ENCODE assay signal across 8 mouse cellular contexts in genomic region chr5:125177481-125178134, GRCm38 (mm10). TPM values are rescaled to one million over a fixed set of nuclear protein-coding genes. Genes with fewer than 3 reads are reported as not detected.
DNase-seq lines count a peak whose midpoint lies in the region; ATAC-seq lines count a peak whose summit lies in the region.

No protein-coding gene starts in this region.

- H3K36me3 ChIP-seq in embryonic facial prominence, embryonic 12.5 days: no peaks in the 10 kb centered on the region
- no peaks in the 10 kb centered on the region for H3K36me3 ChIP-seq in limb, embryonic 15.5 days
- no peaks in the 10 kb centered on the region for H3K36me3 ChIP-seq in midbrain, embryonic 16.5 days (ENCODE audit: control insufficient read depth, insufficient read depth, low read length)
- H3K36me3 ChIP-seq in splenic B cell, adult 2 months (ENCODE audit: control insufficient read depth, insufficient read depth, low read length, poor library complexity, severe bottlenecking): no peaks in the 10 kb centered on the region

- H3K4me1 ChIP-seq in embryonic facial prominence, embryonic 12.5 days: peaks cover 56% of the 10 kb centered on the region
- H3K4me1 ChIP-seq in limb, embryonic 15.5 days: peaks cover 63% of the 10 kb centered on the region
- H3K4me1 ChIP-seq in midbrain, embryonic 16.5 days (ENCODE audit: control insufficient read depth, insufficient read depth, low read length): peaks cover 59% of the 10 kb centered on the region

- DNase-seq in urinary bladder, adult 2 months (ENCODE audit: low spot score): peak; percentile 49
- DNase-seq in urinary bladder, postnatal 10 days (ENCODE audit: low spot score): no peak
- DNase-seq in heart, adult 9 months (ENCODE audit: low spot score in 2 of 2): peak; percentile 82 to 85
- DNase-seq in kidney, adult 9 months: peak; percentile 78
- peak; percentile 85 for DNase-seq in splenic B cell, adult 2 months (ENCODE audit: low read depth, low spot score)

- H3K4me3 ChIP-seq in embryonic facial prominence, embryonic 12.5 days: peak overlapping the region; percentile 66
- H3K4me3 ChIP-seq in limb, embryonic 15.5 days: peak overlapping the region; percentile 84
- H3K4me3 ChIP-seq in midbrain, embryonic 16.5 days (ENCODE audit: low read depth, low read length): peak overlapping the region; percentile 72

- H3K27me3 ChIP-seq in embryonic facial prominence, embryonic 12.5 days: no peaks in the 10 kb centered on the region
- H3K27me3 ChIP-seq in limb, embryonic 15.5 days: no peaks in the 10 kb centered on the region
- H3K27me3 ChIP-seq in midbrain, embryonic 16.5 days (ENCODE audit: control insufficient read depth, insufficient read depth, low read depth, low read length): no peaks in the 10 kb centered on the region
- H3K27me3 ChIP-seq in splenic B cell, adult 2 months (ENCODE audit: control insufficient read depth, insufficient read depth, low read length, poor library complexity, severe bottlenecking): no peaks in the 10 kb centered on the region; the same call in 1 of the 2 replicates

- H3K9ac ChIP-seq in embryonic facial prominence, embryonic 12.5 days: peak overlapping the region; percentile 95
- H3K9ac ChIP-seq in limb, embryonic 15.5 days: peak overlapping the region; percentile 82
- peak overlapping the region; percentile 77 for H3K9ac ChIP-seq in midbrain, embryonic 16.5 days (ENCODE audit: low read depth, low read length)

- under 1% methylated on average over 44 of the region's 44 CpGs for WGBS in embryonic facial prominence, embryonic 12.5 days
- under 1% methylated on average over 44 of the region's 44 CpGs for WGBS in limb, embryonic 15.5 days
- under 1% methylated on average over 42 of the region's 44 CpGs for WGBS in midbrain, embryonic 16.5 days

- no peaks in the 10 kb centered on the region for H3K9me3 ChIP-seq in embryonic facial prominence, embryonic 12.5 days
- no peaks in the 10 kb centered on the region for H3K9me3 ChIP-seq in limb, embryonic 15.5 days
- no peaks in the 10 kb centered on the region for H3K9me3 ChIP-seq in midbrain, embryonic 16.5 days (replicated peaks; ENCODE audit: control insufficient read depth, low read length, poor library complexity, severe bottlenecking)

- ATAC-seq in embryonic facial prominence, embryonic 12.5 days (ENCODE audit: insufficient number of reproducible peaks, insufficient read depth, low FRiP score, low TSS enrichment): peak; percentile 2; the same call in 1 of the 2 replicates
- ATAC-seq in limb, embryonic 15.5 days (ENCODE audit: insufficient number of reproducible peaks, low FRiP score, low TSS enrichment, low read depth): peak; percentile 38
- peak; percentile 14 for ATAC-seq in midbrain, embryonic 16.5 days

- H3K27ac ChIP-seq in embryonic facial prominence, embryonic 12.5 days: peak overlapping the region; percentile 96
- H3K27ac ChIP-seq in limb, embryonic 15.5 days: peak overlapping the region; percentile 97
- H3K27ac ChIP-seq in midbrain, embryonic 16.5 days (ENCODE audit: low read length): peak overlapping the region; percentile 93

- H3K4me2 ChIP-seq in embryonic facial prominence, embryonic 12.5 days (replicated peaks): peak overlapping the region; percentile 83
- H3K4me2 ChIP-seq in limb, embryonic 15.5 days: peak overlapping the region; percentile 82
- peak overlapping the region; percentile 89 for H3K4me2 ChIP-seq in midbrain, embryonic 16.5 days (ENCODE audit: low read length)

RNA-seq across cellular contexts. Expression of gene Ncor2, which starts 1.4 kb away (rescaled TPM):
- 24.5 and 61.9 TPM in 2 replicates for polyA plus RNA-seq in urinary bladder, adult 2 months (2012; rRNA removed)
- 31.6 and 33.4 TPM in 2 replicates for polyA plus RNA-seq in embryonic facial prominence, embryonic 12.5 days (2016; fragmentation: Nextera tagmentation; extraction: Ambion mirVana)
- polyA plus RNA-seq in limb, embryonic 15.5 days (2015; fragmentation: Nextera tagmentation; extraction: Ambion mirVana): 32.7 and 34.1 TPM in 2 replicates
- polyA plus RNA-seq in midbrain, embryonic 16.5 days (2015; fragmentation: Nextera tagmentation; extraction: Ambion mirVana): 19.9 and 22.9 TPM in 2 replicates
